Mouse (Mus musculus) left cerebral cortex, postnatal 14 days (tissue): ENCODE measurements at regions not wholly inside any gene's neighbourhood (a gene's known extent, or its start where the extent isn't known, plus 50 kb on each side); places are given as distances from the start of the nearest gene placed in this dataset.

ENCODE experiments used
- DNase-seq, 2 experiments: peaks; one replicate each; pipeline ENCODE4 v3.0.0; 2021 to 2022; ENCODE audit warnings: low spot score in 2 of 2, mixed read lengths in 1 of 2
- intact Hi-C: fragments of 180-260 bp; cut with DNase I; formaldehyde crosslinking; loops from one replicate; pipeline ENCODE4 v1.15.1; 2025

GRCm38 (mm10) chr1:133981185-133981584, 55.9 kb upstream of the Fmod start:
- no peak for DNase-seq
- intact Hi-C loops: no loop called here

- intact Hi-C loops: no loop called here
- DNase-seq: peak; percentile 19 to 23
Measured at GRCm38 (mm10) chr1:133978271-133978988, 57.2 kb upstream of the Prelp start.

- no peak for DNase-seq
Measured at GRCm38 (mm10) chr1:133977260-133977659, 56.0 kb upstream of the Prelp start.

GRCm38 (mm10) chr1:133973801-133974200, 52.6 kb upstream of the Prelp start:
- intact Hi-C loops: no loop called here
- DNase-seq: no peak

More at GRCm38 (mm10) chr1:133977260-133977659, 56.0 kb upstream of the Prelp start:
- intact Hi-C loops: no loop called here

GRCm38 (mm10) chr1:133971290-133971689, 50.1 kb upstream of the Prelp start:
- no peak for DNase-seq
- intact Hi-C loops: no loop called here
